Mouse (Mus musculus) hematopoietic stem cell, adult 5-6 weeks (primary cell): Measurements from ENCODE around the gene Usp38. TPM values are rescaled to one million over a fixed set of nuclear protein-coding genes. Genes with fewer than 3 reads are reported as not detected.

Experiments
- ATAC-seq, 2 experiments: fragments of 125-278 bp in 1 of 2; replicated peaks in 1 of 2; 2 replicates each; pipeline ENCODE4 v1.8.0; 2016 to 2017; ENCODE audit warnings: inconsistent platforms in 2 of 2, mild to moderate bottlenecking in 2 of 2, moderate number of reproducible peaks in 2 of 2, low read depth in 1 of 2, moderate TSS enrichment in 1 of 2; ENCODE audit not compliant: low FRiP score in 2 of 2, poor library complexity in 2 of 2, severe bottlenecking in 2 of 2, insufficient read depth in 1 of 2, low TSS enrichment in 1 of 2
- total RNA-seq: library from RNA; stranded (forward); fragments of 172-1452, 232-1000 nt; gene quantifications from 2 replicates; pipeline ENCODE4 v1.2.3, GENCODE M21; 2017

Gene Usp38
- total RNA-seq, 1 experiment from 2014 or later = 38.0 TPM

- no peak for ATAC-seq
These were observed 44.6 kb downstream of the Usp38 start for GRCm38 (mm10) chr8:80970000-80970685.

DNA sequence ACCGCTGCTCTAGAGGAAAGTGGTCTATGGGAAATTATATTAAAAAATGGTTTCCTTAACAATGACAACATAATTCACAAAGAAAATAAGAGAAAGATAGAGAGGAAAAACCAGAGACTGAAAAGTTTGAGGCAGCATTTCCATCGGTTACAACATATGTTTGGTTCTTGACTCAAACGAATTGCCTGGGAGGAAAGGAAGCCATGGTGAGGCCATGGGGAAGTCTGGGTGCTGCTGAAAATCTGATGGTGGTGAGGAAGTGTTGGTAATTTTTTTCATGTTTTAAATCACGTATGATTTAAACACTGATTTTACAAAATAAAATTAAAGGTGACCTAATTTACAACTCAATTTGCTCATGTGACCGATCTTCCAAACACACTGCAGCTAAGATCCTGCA, 45.3 kb downstream of the Usp38 start:
- no peak for ATAC-seq

GRCm38 (mm10) chr8:80963095-80963494, 51.6 kb downstream of the Usp38 start:
- no peak for ATAC-seq

- no peak for ATAC-seq
These were observed 52.1 kb downstream of the Usp38 start for GRCm38 (mm10) chr8:80962592-80962983.

DNA sequence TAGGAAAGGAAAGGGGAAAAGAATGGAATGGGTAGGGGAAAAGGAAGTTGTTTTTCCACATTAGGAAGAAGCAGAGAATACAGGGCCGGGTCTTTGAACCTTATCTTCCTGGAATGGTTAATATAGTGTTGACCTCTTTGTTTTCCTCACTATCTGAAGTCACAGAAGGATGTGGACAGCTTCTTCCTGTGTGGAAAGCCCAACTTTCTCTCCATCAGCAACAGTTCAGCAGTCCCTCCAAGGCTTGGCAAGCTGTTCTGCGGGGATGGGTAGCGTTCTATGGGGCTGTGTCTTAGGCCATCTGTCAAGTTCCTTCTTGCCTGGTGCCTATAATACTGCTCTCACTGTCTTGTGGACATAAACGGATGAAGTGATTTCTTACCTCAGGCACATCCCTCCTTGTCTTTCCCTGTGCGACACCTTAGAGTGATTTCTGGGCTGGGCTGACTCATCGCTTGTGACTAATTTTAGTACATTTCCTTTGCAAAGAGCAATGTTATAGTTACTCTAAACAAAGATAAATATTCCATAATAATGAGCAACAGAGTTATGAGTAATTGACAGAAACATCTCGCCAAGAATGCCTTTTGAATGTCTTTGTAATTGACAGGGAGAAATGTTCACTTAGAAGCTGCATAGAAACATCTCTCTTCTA, 52.7 kb downstream of the Usp38 start:
- no peak for ATAC-seq

- no peak for ATAC-seq
These were observed 53.6 kb downstream of the Usp38 start for GRCm38 (mm10) chr8:80961070-80961609.

GRCm38 (mm10) chr8:80959588-80960268, 55.0 kb downstream of the Usp38 start:
- ATAC-seq = no peak

DNA sequence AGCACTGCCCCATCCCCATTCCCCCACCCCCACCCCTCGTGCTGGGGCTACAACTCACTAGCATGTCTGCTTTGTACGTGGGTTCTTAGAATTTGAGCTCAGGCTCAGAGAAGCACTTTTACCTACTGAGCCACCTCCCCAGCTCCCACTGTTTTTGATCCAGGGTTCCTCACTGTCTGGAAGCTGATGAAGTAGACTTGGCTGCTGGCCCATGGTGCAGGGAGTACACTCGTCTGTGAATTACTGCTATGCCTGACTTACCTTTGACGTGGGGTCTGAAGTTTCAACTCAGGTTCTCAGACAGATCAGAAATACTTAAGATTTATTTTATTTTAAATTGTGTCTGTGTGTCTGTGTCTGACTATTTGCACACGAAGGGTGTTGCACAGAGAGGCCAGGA, 57.0 kb downstream of the Usp38 start:
- ATAC-seq = no peak

- ATAC-seq = no peak
These were observed 61.8 kb downstream of the Usp38 start for GRCm38 (mm10) chr8:80952973-80953372.

GRCm38 (mm10) chr8:80952235-80952915, 62.4 kb downstream of the Usp38 start:
- ATAC-seq = 0 out of 4 replicates have a peak, but pooled peaks have one; percentile 7 to 44

DNA sequence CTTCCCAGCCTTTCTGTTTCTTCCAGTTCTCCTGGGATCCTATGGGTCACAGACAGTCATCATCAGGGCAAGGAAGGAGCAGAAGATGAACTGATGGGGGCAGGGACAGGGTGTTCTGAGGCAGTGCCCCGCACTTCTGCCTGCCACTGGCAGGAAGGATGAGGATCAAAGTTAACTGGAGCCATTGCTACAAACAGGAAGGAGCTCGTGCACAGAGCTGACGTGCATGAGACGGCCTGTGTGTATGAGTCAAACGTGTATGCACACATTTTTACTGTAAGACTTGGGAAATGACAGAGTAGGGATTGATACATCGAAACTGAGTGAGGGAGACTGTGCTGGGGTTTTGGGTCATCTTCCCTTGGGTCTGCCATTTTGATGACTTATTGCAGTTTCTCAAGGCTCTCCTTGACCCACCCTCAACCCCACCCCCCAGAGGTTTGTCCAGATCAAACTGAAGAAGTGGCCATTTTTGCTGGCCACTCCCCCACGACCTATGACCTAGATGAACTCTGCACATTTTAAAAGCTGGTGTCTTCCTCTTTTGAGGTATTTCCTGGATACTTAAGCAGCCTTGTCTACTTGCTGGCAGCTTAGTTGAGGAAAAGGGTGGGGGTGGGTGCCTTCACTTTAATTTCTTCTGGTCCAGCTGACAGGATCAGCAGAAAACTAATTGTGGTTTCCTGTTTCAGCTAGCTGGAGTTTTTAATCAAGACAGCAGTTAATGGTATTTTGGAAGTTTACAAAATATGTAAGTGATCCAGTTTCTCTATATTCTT, 66.1 kb downstream of the Usp38 start:
- peak; percentile 30 to 52; a peak in 1 of 4 replicates for ATAC-seq

DNA sequence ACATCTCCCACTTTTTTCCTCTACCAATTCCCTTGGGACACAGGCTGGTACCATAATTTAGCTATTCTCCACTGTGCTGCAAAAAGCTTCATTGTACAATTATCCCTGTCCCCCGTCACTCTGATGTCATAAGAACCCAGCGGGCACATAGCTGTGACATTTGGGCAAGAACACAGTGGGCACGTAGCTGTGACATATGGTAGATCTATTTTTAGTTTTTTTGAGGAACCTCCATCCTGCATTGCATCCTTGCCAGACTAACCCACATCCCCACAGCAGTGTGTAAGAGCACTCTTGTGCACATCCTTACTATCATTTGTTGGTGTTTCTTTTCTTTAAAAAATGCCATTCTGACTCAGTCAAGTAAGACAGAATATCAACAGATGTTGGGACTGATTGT, 71.0 kb downstream of the Usp38 start:
- ATAC-seq = peak; percentile 71 to 78; a peak in 3 of 4 replicates

DNA sequence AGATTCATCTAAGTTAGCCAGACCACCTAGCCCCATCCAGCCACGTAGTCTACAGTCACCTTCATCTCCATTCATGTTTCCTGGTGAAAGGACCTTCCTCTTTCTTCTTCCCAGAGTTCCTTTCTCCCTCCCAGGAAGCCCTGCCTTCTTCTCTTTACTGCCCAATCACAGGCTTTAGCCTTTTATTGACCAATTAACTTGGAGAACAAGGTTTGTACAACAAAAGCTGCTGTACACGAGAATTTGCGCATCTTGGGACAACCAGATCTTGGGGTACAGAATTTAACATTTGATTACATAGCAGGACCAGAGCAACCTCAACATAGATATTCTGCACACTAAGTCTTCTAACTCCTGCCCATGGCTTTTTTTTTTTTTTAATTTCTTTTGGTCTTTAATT, 73.1 kb downstream of the Usp38 start:
- no peak for ATAC-seq

DNA sequence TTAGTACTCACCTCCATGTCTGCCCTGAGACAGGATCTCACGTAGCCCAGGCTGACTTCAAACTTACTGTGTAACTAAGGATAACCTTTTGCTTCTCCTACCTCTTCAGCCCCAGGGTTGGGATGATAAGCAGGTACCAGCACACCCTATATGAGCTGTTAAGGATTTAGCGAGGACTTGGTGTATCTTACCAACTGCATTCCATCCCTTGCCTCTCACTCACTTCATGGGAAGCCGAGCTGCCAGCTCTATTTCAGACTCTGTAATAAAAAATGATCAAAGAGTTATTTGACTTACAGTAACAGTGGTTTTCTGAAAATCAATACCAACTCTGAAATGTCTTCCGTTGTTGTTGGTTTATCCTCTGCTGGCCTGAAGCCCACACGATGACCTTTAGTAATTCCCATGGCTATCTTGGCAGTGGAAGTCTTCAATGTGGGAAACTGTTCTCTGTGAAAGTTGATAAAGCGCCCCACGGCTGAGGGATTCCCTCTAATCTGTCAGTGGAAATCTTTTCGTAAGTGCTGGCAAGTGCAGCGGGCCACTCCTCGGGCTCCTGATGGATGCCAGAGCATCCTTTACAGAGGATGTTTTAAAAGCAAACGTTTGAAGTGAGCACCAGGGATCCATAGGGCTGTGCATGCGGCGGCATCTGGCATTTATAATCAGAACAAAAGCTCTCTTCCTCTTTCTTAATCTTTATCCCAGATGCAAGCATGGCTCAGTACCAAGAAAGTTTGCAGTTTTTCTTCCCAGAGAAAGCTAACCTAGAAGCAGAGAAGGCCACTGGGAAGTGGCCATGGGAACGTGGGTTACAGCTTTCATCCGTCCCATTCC, 76.7 kb downstream of the Usp38 start:
- no peak for ATAC-seq
